Mouse (Mus musculus) liver, embryonic 12.5 days (tissue): ENCODE measurements around the gene A3galt2. TPM values are rescaled to one million over a fixed set of nuclear protein-coding genes. Genes with fewer than 3 reads are reported as not detected.

Experiments
- ATAC-seq: fragments of 200-750 bp; cut with Nextera tagmentation; 2 replicates; pipeline ENCODE4 v1.8.0; 2017; ENCODE audit warnings: moderate number of reproducible peaks, mild to moderate bottlenecking, moderate library complexity
- H3K27ac ChIP-seq: fragments of 300-500 bp; sonication (generic); 2 replicates; pipeline ENCODE4 v1.5.1; 2016; ENCODE audit warnings: mild to moderate bottlenecking
- H3K27me3 ChIP-seq: fragments of 300-500 bp; sonication (generic); replicated peaks from 2 replicates; pipeline ENCODE4 v1.6.1; 2016; ENCODE audit warnings: mild to moderate bottlenecking, moderate library complexity
- H3K36me3 ChIP-seq: fragments of 300-500 bp; sonication (generic); 2 replicates; pipeline ENCODE4 v1.6.1; 2016; ENCODE audit warnings: mild to moderate bottlenecking, moderate library complexity
- H3K4me1 ChIP-seq: fragments of 300-500 bp; sonication (generic); 2 replicates; pipeline ENCODE4 v1.6.1; 2016
- H3K4me2 ChIP-seq: fragments of 300-500 bp; sonication (generic); 2 replicates; pipeline ENCODE4 v1.6.1; 2016; ENCODE audit warnings: mild to moderate bottlenecking, moderate library complexity
- H3K4me3 ChIP-seq: fragments of 300-500 bp; sonication (generic); 2 replicates; pipeline ENCODE4 v1.5.1; 2016; ENCODE audit warnings: mild to moderate bottlenecking, moderate library complexity
- H3K9ac ChIP-seq: fragments of 300-500 bp; sonication (generic); 2 replicates; pipeline ENCODE4 v1.6.1; 2016; ENCODE audit warnings: mild to moderate bottlenecking, moderate library complexity
- H3K9me3 ChIP-seq: fragments of 300-500 bp; sonication (generic); replicated peaks from 2 replicates; pipeline ENCODE4 v1.6.1; 2016; ENCODE audit warnings: mild to moderate bottlenecking, moderate library complexity
- WGBS: fragments of 180-500 bp; shearing (Covaris S2); methylation state at CpG from one replicate; pipeline ENCODE4 v1.1.7; 2016; ENCODE audit not compliant: insufficient replicate concordance; 5-methylcytosine and 5-hydroxymethylcytosine counted together
- polyA plus RNA-seq: library from polyadenylated mRNA; unstranded; fragments of >200 nt; fragmentation: Nextera tagmentation; extraction: Ambion mirVana; gene quantifications from 2 replicates; pipeline ENCODE4 v1.2.1, GENCODE M21; 2016

Gene A3galt2
- polyA plus RNA-seq, 1 experiment from 2014 or later, result 0.04 TPM

- Histone ChIP-seq H3K4me2 (no peak overlapping the region), H3K36me3 (peaks cover 74% of the 10 kb centered on the region), H3K9ac (no peak overlapping the region), H3K9me3 (no peaks in the 10 kb centered on the region), H3K27ac (no peak overlapping the region), H3K4me3 (no peak overlapping the region), H3K4me1 (peaks cover 29% of the 10 kb centered on the region), H3K27me3 (no peaks in the 10 kb centered on the region)
- no peak for ATAC-seq
- 86% methylated on average over 24 of the region's 24 CpGs for WGBS
Measured at GRCm38 (mm10) chr4:128787023-128787939, 32.1 kb downstream of the A3galt2 start.

GRCm38 (mm10) chr4:128788108-128788507 is 32.9 kb downstream of the A3galt2 start:
- Histone ChIP-seq H3K27me3 (no peaks in the 10 kb centered on the region), H3K4me2 (no peak overlapping the region), H3K9ac (no peak overlapping the region), H3K9me3 (no peaks in the 10 kb centered on the region), H3K4me3 (no peak overlapping the region), H3K27ac (no peak overlapping the region), H3K36me3 (peaks cover 72% of the 10 kb centered on the region), H3K4me1 (peaks cover 20% of the 10 kb centered on the region)
- WGBS, result 88% methylated on average over 4 of the region's 4 CpGs
- ATAC-seq, result no peak

GRCm38 (mm10) chr4:128789646-128790045 is 34.5 kb downstream of the A3galt2 start:
- peak overlapping the region; percentile 30 for H3K4me3 ChIP-seq
- no peak overlapping the region for H3K27ac ChIP-seq
- H3K9me3 ChIP-seq, result no peaks in the 10 kb centered on the region
- peaks cover 71% of the 10 kb centered on the region for H3K36me3 ChIP-seq
- peak overlapping the region; percentile 47 for H3K4me2 ChIP-seq
- H3K4me1 ChIP-seq, result peaks cover 24% of the 10 kb centered on the region
- H3K27me3 ChIP-seq, result no peaks in the 10 kb centered on the region
- WGBS, result 63% methylated on average over 18 of the region's 18 CpGs
- ATAC-seq, result no peak
- H3K9ac ChIP-seq, result no peak overlapping the region

GRCm38 (mm10) chr4:128793710-128794109 is 38.5 kb downstream of the A3galt2 start:
- Histone ChIP-seq H3K36me3 (peaks cover 37% of the 10 kb centered on the region), H3K4me1 (peaks cover 60% of the 10 kb centered on the region), H3K4me3 (no peak overlapping the region), H3K27me3 (no peaks in the 10 kb centered on the region), H3K27ac (no peak overlapping the region), H3K9ac (no peak overlapping the region), H3K9me3 (no peaks in the 10 kb centered on the region), H3K4me2 (no peak overlapping the region)
- no peak for ATAC-seq
- 11% methylated on average over 1 of the region's 1 CpGs for WGBS

- H3K27ac ChIP-seq, result no peak overlapping the region
- no peak overlapping the region for H3K4me3 ChIP-seq
- no peaks in the 10 kb centered on the region for H3K27me3 ChIP-seq
- 85% methylated on average over 8 of the region's 8 CpGs for WGBS
- peaks cover 64% of the 10 kb centered on the region for H3K4me1 ChIP-seq
- ATAC-seq, result no peak
- H3K36me3 ChIP-seq, result peaks cover 36% of the 10 kb centered on the region
- no peak overlapping the region for H3K4me2 ChIP-seq
- H3K9me3 ChIP-seq, result no peaks in the 10 kb centered on the region
- H3K9ac ChIP-seq, result no peak overlapping the region
Measured at GRCm38 (mm10) chr4:128794198-128794597, 39.0 kb downstream of the A3galt2 start.

- peak overlapping the region; percentile 55 for H3K4me2 ChIP-seq
- 6% methylated on average over 9 of the region's 9 CpGs for WGBS
- no peak overlapping the region for H3K27ac ChIP-seq
- H3K36me3 ChIP-seq, result peaks cover 24% of the 10 kb centered on the region; the same call in 1 of the 2 replicates
- H3K4me3 ChIP-seq, result 0 out of 2 replicates have a peak overlapping the region, but pooled peaks have one; percentile 10
- no peak overlapping the region for H3K9ac ChIP-seq
- H3K9me3 ChIP-seq, result no peaks in the 10 kb centered on the region
- ATAC-seq, result peak; percentile 38; the same call in 1 of the 2 replicates
- peaks cover 61% of the 10 kb centered on the region for H3K4me1 ChIP-seq
- H3K27me3 ChIP-seq, result no peaks in the 10 kb centered on the region
Measured at GRCm38 (mm10) chr4:128795596-128795995, 40.4 kb downstream of the A3galt2 start.

GRCm38 (mm10) chr4:128796788-128797187 is 41.6 kb downstream of the A3galt2 start:
- H3K9ac ChIP-seq, result no peak overlapping the region
- H3K36me3 ChIP-seq, result peaks cover 23% of the 10 kb centered on the region; the same call in 1 of the 2 replicates
- ATAC-seq, result no peak
- no peaks in the 10 kb centered on the region for H3K27me3 ChIP-seq
- H3K9me3 ChIP-seq, result no peaks in the 10 kb centered on the region
- H3K27ac ChIP-seq, result no peak overlapping the region
- H3K4me3 ChIP-seq, result no peak overlapping the region
- peaks cover 63% of the 10 kb centered on the region for H3K4me1 ChIP-seq
- no peak overlapping the region for H3K4me2 ChIP-seq
- WGBS, result 72% methylated on average over 8 of the region's 8 CpGs

- peaks cover 71% of the 10 kb centered on the region for H3K4me1 ChIP-seq
- 47% methylated on average over 9 of the region's 9 CpGs for WGBS
- H3K36me3 ChIP-seq, result no peaks in the 10 kb centered on the region
- no peak for ATAC-seq
- H3K9ac ChIP-seq, result no peak overlapping the region
- H3K4me2 ChIP-seq, result no peak overlapping the region
- H3K27me3 ChIP-seq, result no peaks in the 10 kb centered on the region
- H3K27ac ChIP-seq, result peak overlapping the region; percentile 32; the same call in 1 of the 2 replicates
- no peaks in the 10 kb centered on the region for H3K9me3 ChIP-seq
- no peak overlapping the region for H3K4me3 ChIP-seq
Measured at GRCm38 (mm10) chr4:128801675-128802465, 46.7 kb downstream of the A3galt2 start.

- WGBS, result 69% methylated on average over 5 of the region's 5 CpGs
- no peaks in the 10 kb centered on the region for H3K36me3 ChIP-seq
- H3K4me1 ChIP-seq, result peaks cover 71% of the 10 kb centered on the region
- peak overlapping the region; percentile 97 for H3K4me2 ChIP-seq
- H3K9ac ChIP-seq, result peak overlapping the region; percentile 94
- peak overlapping the region; percentile 65 for H3K27ac ChIP-seq
- H3K4me3 ChIP-seq, result no peak overlapping the region
- ATAC-seq, result no peak
- H3K27me3 ChIP-seq, result no peaks in the 10 kb centered on the region
- no peaks in the 10 kb centered on the region for H3K9me3 ChIP-seq
Measured at GRCm38 (mm10) chr4:128803569-128803968, 48.4 kb downstream of the A3galt2 start.

- H3K4me3 ChIP-seq, result peak overlapping the region; percentile 90
- peaks cover 62% of the 10 kb centered on the region for H3K4me1 ChIP-seq
- no peaks in the 10 kb centered on the region for H3K36me3 ChIP-seq
- no peak for ATAC-seq
- WGBS, result 13% methylated on average over 6 of the region's 6 CpGs
- H3K27me3 ChIP-seq, result no peaks in the 10 kb centered on the region
- H3K4me2 ChIP-seq, result peak overlapping the region; percentile 97
- H3K27ac ChIP-seq, result peak overlapping the region; percentile 65
- peak overlapping the region; percentile 94 for H3K9ac ChIP-seq
- H3K9me3 ChIP-seq, result no peaks in the 10 kb centered on the region
Measured at GRCm38 (mm10) chr4:128804426-128805149, 49.4 kb downstream of the A3galt2 start.

- Histone ChIP-seq H3K9ac (peak overlapping the region; percentile 94), H3K27me3 (no peaks in the 10 kb centered on the region), H3K9me3 (no peaks in the 10 kb centered on the region), H3K4me2 (peak overlapping the region; percentile 97), H3K27ac (peak overlapping the region; percentile 93), H3K4me1 (peaks cover 62% of the 10 kb centered on the region), H3K4me3 (peak overlapping the region; percentile 90), H3K36me3 (no peaks in the 10 kb centered on the region)
- WGBS, result under 1% methylated on average over 68 of the region's 74 CpGs
- peak; percentile 5; the same call in 1 of the 2 replicates for ATAC-seq
Measured at GRCm38 (mm10) chr4:128805150-128806042, 50.2 kb downstream of the A3galt2 start.
